Mouse (Mus musculus) left cerebral cortex, adult 9 months (tissue): ENCODE measurements around the gene Gabrg3.
"Not testable (repeated sequence)": the region's sequence is repeated elsewhere in the genome, so short reads cannot be mapped to it uniquely, and the experiment has no call there.

Source experiments
- DNase-seq, 2 experiments: peaks; one replicate each; pipeline ENCODE4 v3.0.0; 2022; ENCODE audit warnings: low spot score in 2 of 2

Gabrg3 gene

GRCm38 (mm10) chr7:57312018-57312417 lies 75.0 kb downstream of the Gabrg3 start:
- DNase-seq, result no peak

- no peak for DNase-seq
Measured at GRCm38 (mm10) chr7:57307337-57307736, 79.7 kb downstream of the Gabrg3 start.

GRCm38 (mm10) chr7:57296639-57297038 lies 90.3 kb downstream of the Gabrg3 start:
- DNase-seq, result peak; percentile 23 to 42

- no peak for DNase-seq
Measured at GRCm38 (mm10) chr7:57294127-57294526, 92.9 kb downstream of the Gabrg3 start.

- no peak for DNase-seq
Measured at GRCm38 (mm10) chr7:57293564-57293963, 93.4 kb downstream of the Gabrg3 start.

GRCm38 (mm10) chr7:57283186-57283585 lies 103.8 kb downstream of the Gabrg3 start:
- DNase-seq, result peak in 1 of 2 experiments; percentile 22

- no peak for DNase-seq
Measured at GRCm38 (mm10) chr7:57278841-57279240, 108.1 kb downstream of the Gabrg3 start.

- no peak for DNase-seq
Measured at GRCm38 (mm10) chr7:57260201-57260600, 126.8 kb downstream of the Gabrg3 start.

GRCm38 (mm10) chr7:57258893-57259574 lies 128.0 kb downstream of the Gabrg3 start:
- DNase-seq, result no peak

- DNase-seq, result peak in 1 of 2 experiments; percentile 62
Measured at GRCm38 (mm10) chr7:57243981-57244380, 143.0 kb downstream of the Gabrg3 start.

GRCm38 (mm10) chr7:57214119-57214518 lies 172.9 kb downstream of the Gabrg3 start:
- DNase-seq, result no peak

- DNase-seq, result no peak
Measured at GRCm38 (mm10) chr7:57186015-57186414, 201.0 kb downstream of the Gabrg3 start.

- DNase-seq, result not testable (repeated sequence)
Measured at GRCm38 (mm10) chr7:57175891-57176545, 211.0 kb downstream of the Gabrg3 start.

- no peak for DNase-seq
Measured at GRCm38 (mm10) chr7:57166931-57167330, 220.1 kb downstream of the Gabrg3 start.

GRCm38 (mm10) chr7:57158211-57158610 lies 228.8 kb downstream of the Gabrg3 start:
- DNase-seq, result no peak

- DNase-seq, result no peak
Measured at GRCm38 (mm10) chr7:57153743-57154142, 233.2 kb downstream of the Gabrg3 start.

- no peak for DNase-seq
Measured at GRCm38 (mm10) chr7:57150768-57151167, 236.2 kb downstream of the Gabrg3 start.

GRCm38 (mm10) chr7:57138072-57138704 lies 248.8 kb downstream of the Gabrg3 start:
- no peak for DNase-seq

- peak in 1 of 2 experiments; percentile 16 for DNase-seq
Measured at GRCm38 (mm10) chr7:57133009-57133408, 254.0 kb downstream of the Gabrg3 start.

GRCm38 (mm10) chr7:57132471-57132870 lies 254.5 kb downstream of the Gabrg3 start:
- no peak for DNase-seq

GRCm38 (mm10) chr7:57100065-57100464 lies 286.9 kb downstream of the Gabrg3 start:
- DNase-seq, result no peak

- DNase-seq, result no peak
Measured at GRCm38 (mm10) chr7:57082071-57082470, 304.9 kb downstream of the Gabrg3 start.
